Mouse (Mus musculus): ENCODE results near the gene Suds3. TPM values are rescaled to one million over a fixed set of nuclear protein-coding genes. Genes with fewer than 3 reads are reported as not detected.

Gene Suds3
- polyA plus RNA-seq, 1 experiment from 2014 or later: 53.5 TPM

DNA sequence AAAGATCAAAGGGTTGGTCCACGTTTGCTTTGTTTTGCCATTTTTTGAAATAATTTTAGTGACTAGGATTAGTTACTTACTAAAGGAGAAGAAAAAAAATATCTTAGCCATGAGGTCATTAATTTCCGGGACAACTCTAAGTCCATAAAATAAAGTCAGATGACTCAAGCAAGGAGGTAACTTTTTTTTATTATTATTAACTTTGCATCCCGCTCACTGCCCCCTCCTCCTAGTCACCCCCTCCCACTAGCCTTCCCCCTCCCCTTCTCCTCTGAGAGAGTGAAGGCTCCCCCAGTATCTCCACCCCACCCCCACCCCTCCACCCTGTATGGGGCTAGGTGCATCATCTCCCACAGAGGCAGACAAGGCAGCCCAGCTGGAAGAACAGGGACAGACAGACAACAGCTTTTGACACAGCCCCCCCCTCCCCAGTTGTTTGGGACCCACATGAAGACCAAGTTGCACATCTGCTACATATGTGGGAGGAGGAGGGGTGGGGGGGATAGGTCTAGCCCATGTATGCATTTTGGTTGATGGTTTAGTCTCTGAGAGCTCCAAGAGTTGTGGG lies 19.1 kb upstream of the Suds3 start:
- H3K36me3 ChIP-seq: no peaks in the 10 kb centered on the region
- H3K27ac ChIP-seq: peak overlapping the region; percentile 77
- WGBS: 52% methylated on average over 3 of the region's 3 CpGs
- H3K4me1 ChIP-seq (replicated peaks): peaks cover 44% of the 10 kb centered on the region
- peak overlapping the region; percentile 46 for H3K4me2 ChIP-seq
- no peak overlapping the region for H3K9ac ChIP-seq
- no peak overlapping the region for H3K4me3 ChIP-seq
- no peaks in the 10 kb centered on the region for H3K27me3 ChIP-seq
- ATAC-seq (replicated peaks; ENCODE audit: insufficient number of reproducible peaks, insufficient read depth, low FRiP score, low read depth): peak; percentile 24; the same call in 1 of the 2 replicates
- no peaks in the 10 kb centered on the region for H3K9me3 ChIP-seq (replicated peaks)

DNA sequence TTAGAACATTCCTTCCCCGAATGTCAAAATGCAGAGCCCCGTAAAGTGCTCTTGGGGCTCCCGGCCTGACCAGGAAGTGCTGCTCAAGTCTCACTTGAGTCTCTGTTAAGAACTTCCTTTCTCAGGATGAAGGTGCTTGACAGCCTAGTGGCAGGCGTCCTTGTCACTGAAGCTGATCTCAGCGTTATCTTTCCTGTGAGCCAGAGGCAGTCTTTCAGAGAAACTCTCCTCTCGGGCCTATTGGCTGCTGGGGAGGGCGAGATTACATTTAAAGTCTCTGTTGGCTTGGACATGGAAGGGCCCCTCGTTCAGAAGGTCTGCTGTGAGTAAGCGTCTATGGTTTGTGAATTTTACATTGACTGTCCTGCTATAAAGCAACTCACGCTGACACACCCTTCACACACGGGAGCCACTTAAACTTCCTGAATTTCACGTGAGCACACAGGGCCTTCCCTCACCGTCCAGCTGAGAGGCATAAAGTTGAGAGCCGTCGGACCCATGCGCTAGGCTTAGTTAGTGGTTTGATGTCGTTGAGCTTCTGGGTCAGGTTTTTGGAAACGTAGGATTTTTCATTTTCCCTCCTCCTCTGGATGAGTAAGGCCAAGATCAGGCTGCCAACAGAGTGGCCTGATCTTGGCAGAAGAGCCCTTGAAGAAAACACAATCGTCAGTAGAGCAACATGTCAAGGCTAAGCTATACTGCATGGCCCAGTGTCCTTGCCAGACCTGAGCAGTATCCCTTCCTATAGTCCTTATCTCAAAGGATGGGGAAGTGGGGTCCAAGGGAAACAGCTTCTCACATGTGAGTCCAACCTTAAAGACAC lies 18.4 kb upstream of the Suds3 start:
- Histone ChIP-seq H3K27ac (peak overlapping the region; percentile 77), H3K4me2 (peak overlapping the region; percentile 33; the same call in 1 of the 2 replicates), H3K9me3 (replicated peaks) (no peaks in the 10 kb centered on the region), H3K4me3 (peak overlapping the region; percentile 20), H3K9ac (no peak overlapping the region), H3K27me3 (no peaks in the 10 kb centered on the region), H3K36me3 (no peaks in the 10 kb centered on the region), H3K4me1 (replicated peaks) (peaks cover 43% of the 10 kb centered on the region)
- ATAC-seq (replicated peaks; ENCODE audit: insufficient number of reproducible peaks, insufficient read depth, low FRiP score, low read depth): no peak
- WGBS: 41% methylated on average over 19 of the region's 19 CpGs

DNA sequence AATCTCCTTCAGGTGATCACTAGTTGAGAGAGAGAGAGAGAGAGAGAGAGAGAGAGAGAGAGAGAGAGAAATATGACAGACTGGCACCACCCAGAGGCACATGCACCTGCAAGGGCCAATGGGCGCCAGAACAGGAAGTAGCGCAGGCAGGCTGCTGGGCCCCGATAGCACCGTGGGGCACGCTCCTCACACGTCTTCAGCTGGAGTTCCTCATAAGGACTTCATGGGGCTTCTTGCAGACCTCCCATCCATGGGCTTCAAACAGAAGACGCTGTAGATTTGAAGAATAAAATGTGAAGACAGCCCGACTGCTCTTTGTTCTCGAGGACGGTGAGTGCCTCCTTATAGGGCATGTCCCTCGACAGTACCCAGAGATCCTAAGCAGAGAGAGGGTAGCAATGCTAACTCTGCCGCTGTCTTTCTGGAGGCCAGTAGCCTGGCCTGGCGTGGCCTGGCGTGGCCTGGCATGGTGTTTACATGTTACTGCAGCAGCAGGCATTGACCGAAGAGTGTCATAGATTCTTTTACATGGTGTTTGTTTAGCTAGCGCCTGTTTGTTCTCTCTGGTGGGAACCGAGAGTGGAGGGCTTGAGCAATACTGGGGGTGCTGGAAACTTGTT lies 17.6 kb upstream of the Suds3 start:
- Histone ChIP-seq H3K4me3 (peak overlapping the region; percentile 20), H3K27me3 (no peaks in the 10 kb centered on the region), H3K9ac (no peak overlapping the region), H3K4me1 (replicated peaks) (peaks cover 37% of the 10 kb centered on the region), H3K9me3 (replicated peaks) (no peaks in the 10 kb centered on the region), H3K27ac (peak overlapping the region; percentile 77), H3K4me2 (peak overlapping the region; percentile 33; the same call in 1 of the 2 replicates), H3K36me3 (no peaks in the 10 kb centered on the region)
- 65% methylated on average over 17 of the region's 17 CpGs for WGBS
- no peak for ATAC-seq (replicated peaks; ENCODE audit: insufficient number of reproducible peaks, insufficient read depth, low FRiP score, low read depth)

- Histone ChIP-seq H3K9ac (no peak overlapping the region), H3K4me1 (replicated peaks) (peaks cover 19% of the 10 kb centered on the region), H3K9me3 (replicated peaks) (no peaks in the 10 kb centered on the region), H3K27me3 (no peaks in the 10 kb centered on the region), H3K27ac (no peak overlapping the region), H3K4me3 (no peak overlapping the region), H3K4me2 (no peak overlapping the region), H3K36me3 (no peaks in the 10 kb centered on the region)
- 88% methylated on average over 15 of the region's 15 CpGs for WGBS
- ATAC-seq (replicated peaks; ENCODE audit: insufficient number of reproducible peaks, insufficient read depth, low FRiP score, low read depth): no peak
Observed at GRCm38 (mm10) chr5:117130726-117131125, 14.8 kb upstream of the Suds3 start.

DNA sequence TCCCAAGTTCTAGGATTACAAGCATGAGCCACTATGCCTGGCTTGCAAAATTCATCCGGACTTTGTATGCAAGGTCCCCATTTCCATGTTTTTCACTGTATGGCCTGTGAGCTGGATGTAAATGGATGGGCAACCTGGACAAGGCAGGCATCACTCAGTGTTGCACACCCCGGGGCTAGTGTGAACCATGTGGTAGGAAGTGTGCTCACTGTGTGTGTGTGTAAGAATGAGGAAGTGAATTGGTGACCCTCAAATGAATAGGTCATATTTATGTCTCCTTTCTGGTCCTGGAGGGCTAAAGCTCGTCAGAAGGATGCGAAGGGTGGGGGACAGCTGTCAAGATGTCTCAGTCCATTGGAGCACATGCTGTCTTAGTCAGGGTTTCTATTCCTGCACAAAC lies 11.1 kb upstream of the Suds3 start:
- H3K36me3 ChIP-seq: no peaks in the 10 kb centered on the region
- no peak overlapping the region for H3K9ac ChIP-seq
- 71% methylated on average over 4 of the region's 4 CpGs for WGBS
- no peaks in the 10 kb centered on the region for H3K4me1 ChIP-seq (replicated peaks)
- no peak overlapping the region for H3K27ac ChIP-seq
- H3K4me3 ChIP-seq: no peak overlapping the region
- no peaks in the 10 kb centered on the region for H3K27me3 ChIP-seq
- no peaks in the 10 kb centered on the region for H3K9me3 ChIP-seq (replicated peaks)
- ATAC-seq (replicated peaks; ENCODE audit: insufficient number of reproducible peaks, insufficient read depth, low FRiP score, low read depth): no peak
- H3K4me2 ChIP-seq: no peak overlapping the region

DNA sequence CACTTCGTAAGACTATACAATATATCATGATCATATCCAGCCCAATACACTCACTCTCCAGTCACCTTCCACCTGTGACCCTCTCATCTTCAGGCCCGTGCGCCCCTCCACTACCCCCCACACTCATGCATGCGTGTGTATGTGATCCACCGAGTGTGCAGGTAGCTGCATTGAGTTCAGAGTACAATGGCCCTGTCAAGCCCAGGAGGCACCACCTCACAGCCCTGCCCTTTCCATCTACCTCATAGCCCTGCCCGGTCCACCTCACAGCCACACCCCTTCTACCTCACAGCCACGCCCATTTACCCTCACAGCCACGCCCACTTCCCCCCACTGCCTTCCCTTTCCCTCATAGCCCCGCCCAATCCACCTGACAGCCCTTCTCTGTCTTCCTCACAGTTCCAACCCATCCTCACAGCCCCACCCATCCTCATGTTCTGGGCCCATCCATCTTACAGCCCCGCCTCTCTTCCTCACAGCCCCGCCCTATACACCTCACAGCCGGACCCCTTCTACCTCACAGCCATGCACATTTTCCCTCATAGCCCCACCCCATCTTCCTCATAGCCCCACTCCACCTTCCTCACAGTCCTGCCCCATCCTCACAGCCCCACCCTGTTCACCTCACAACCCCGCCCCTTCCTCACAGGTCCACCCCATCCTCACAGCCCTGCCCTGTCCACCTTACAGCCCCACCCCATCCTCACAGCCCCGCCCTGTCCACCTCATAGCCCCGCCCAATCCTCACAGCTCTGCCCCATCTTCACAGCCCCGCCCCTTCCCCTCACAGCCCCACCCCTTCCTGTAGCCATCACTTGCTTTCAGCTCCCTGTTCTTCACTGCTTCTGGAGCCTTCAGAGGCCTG lies 9.8 kb upstream of the Suds3 start:
- WGBS: 83% methylated on average over 15 of the region's 16 CpGs
- H3K9ac ChIP-seq: no peak overlapping the region
- no peak overlapping the region for H3K27ac ChIP-seq
- ATAC-seq (replicated peaks; ENCODE audit: insufficient number of reproducible peaks, insufficient read depth, low FRiP score, low read depth): peak; percentile 40; the same call in 1 of the 2 replicates
- no peak overlapping the region for H3K4me3 ChIP-seq
- no peaks in the 10 kb centered on the region for H3K27me3 ChIP-seq
- peaks cover 11% of the 10 kb centered on the region for H3K4me1 ChIP-seq (replicated peaks)
- H3K36me3 ChIP-seq: no peaks in the 10 kb centered on the region
- no peaks in the 10 kb centered on the region for H3K9me3 ChIP-seq (replicated peaks)
- no peak overlapping the region for H3K4me2 ChIP-seq

- Histone ChIP-seq H3K9me3 (replicated peaks) (no peaks in the 10 kb centered on the region), H3K4me3 (no peak overlapping the region), H3K4me1 (replicated peaks) (peaks cover 16% of the 10 kb centered on the region), H3K9ac (no peak overlapping the region), H3K36me3 (no peaks in the 10 kb centered on the region), H3K27ac (no peak overlapping the region), H3K27me3 (no peaks in the 10 kb centered on the region), H3K4me2 (no peak overlapping the region)
- ATAC-seq (replicated peaks; ENCODE audit: insufficient number of reproducible peaks, insufficient read depth, low FRiP score, low read depth): no peak
- 91% methylated on average over 4 of the region's 4 CpGs for WGBS
Observed at GRCm38 (mm10) chr5:117123840-117124239, 7.9 kb upstream of the Suds3 start.

DNA sequence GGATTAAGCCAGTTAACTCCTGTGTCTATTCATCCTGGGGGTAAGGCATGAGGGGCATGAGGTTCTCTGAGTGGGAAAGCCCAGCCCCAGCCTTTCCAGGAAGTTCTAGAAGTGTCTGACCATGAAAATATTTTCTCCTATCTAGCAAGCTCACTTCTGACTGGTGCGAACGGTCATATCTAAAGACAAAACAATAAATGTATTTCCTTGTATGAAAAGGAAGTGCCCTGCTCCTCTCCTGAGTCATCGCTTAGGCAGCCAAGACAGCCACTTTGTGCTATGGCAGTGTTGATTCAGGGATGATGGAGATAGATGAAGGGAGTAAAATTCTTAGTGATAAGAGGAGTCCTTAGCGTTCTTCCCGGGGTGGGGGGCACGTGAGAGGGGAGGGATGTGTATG lies 7.2 kb upstream of the Suds3 start:
- Histone ChIP-seq H3K27me3 (no peaks in the 10 kb centered on the region), H3K27ac (no peak overlapping the region), H3K4me3 (no peak overlapping the region), H3K9ac (no peak overlapping the region), H3K9me3 (replicated peaks) (no peaks in the 10 kb centered on the region), H3K4me1 (replicated peaks) (peaks cover 17% of the 10 kb centered on the region), H3K4me2 (no peak overlapping the region), H3K36me3 (no peaks in the 10 kb centered on the region)
- no peak for ATAC-seq (replicated peaks; ENCODE audit: insufficient number of reproducible peaks, insufficient read depth, low FRiP score, low read depth)
- 54% methylated on average over 6 of the region's 6 CpGs for WGBS

GRCm38 (mm10) chr5:117121657-117122056 lies 5.7 kb upstream of the Suds3 start:
- no peak for ATAC-seq (replicated peaks; ENCODE audit: insufficient number of reproducible peaks, insufficient read depth, low FRiP score, low read depth)
- Histone ChIP-seq H3K27ac (no peak overlapping the region), H3K4me1 (replicated peaks) (peaks cover 17% of the 10 kb centered on the region), H3K4me3 (peak overlapping the region; percentile 88; the same call in 1 of the 2 replicates), H3K4me2 (peak overlapping the region; percentile 97), H3K9me3 (replicated peaks) (no peaks in the 10 kb centered on the region), H3K9ac (no peak overlapping the region), H3K36me3 (no peaks in the 10 kb centered on the region), H3K27me3 (no peaks in the 10 kb centered on the region)
- 20% methylated on average over 2 of the region's 2 CpGs for WGBS

- Histone ChIP-seq H3K27ac (no peak overlapping the region), H3K36me3 (no peaks in the 10 kb centered on the region), H3K27me3 (no peaks in the 10 kb centered on the region), H3K4me1 (replicated peaks) (peaks cover 21% of the 10 kb centered on the region), H3K4me3 (peak overlapping the region; percentile 88), H3K4me2 (peak overlapping the region; percentile 97), H3K9me3 (replicated peaks) (no peaks in the 10 kb centered on the region), H3K9ac (peak overlapping the region; percentile 68)
- WGBS: 1% methylated on average over 40 of the region's 40 CpGs
- ATAC-seq (replicated peaks; ENCODE audit: insufficient number of reproducible peaks, insufficient read depth, low FRiP score, low read depth): no peak; the same call in 1 of the 2 replicates
Observed at GRCm38 (mm10) chr5:117120489-117121466, 4.9 kb upstream of the Suds3 start.
